Mouse (Mus musculus) cortical plate, adult 2 months (tissue): Measurements from ENCODE around the gene Nfe2l3.

ENCODE experiments used
- CTCF ChIP-seq: fragments of 200-500 bp; IDR thresholded peaks from 2 replicates; pipeline ENCODE4 v1.5.1; 2011; ENCODE audit warnings: mild to moderate bottlenecking, control low read depth, low read length; ENCODE audit not compliant: insufficient read depth; ENCODE audit errors: extremely low read depth
- POLR2A ChIP-seq: fragments of 200-500 bp; IDR thresholded peaks from 2 replicates; pipeline ENCODE4 v1.6.1; 2011; ENCODE audit warnings: mild to moderate bottlenecking, low read length, control low read depth; ENCODE audit not compliant: insufficient read depth; ENCODE audit errors: extremely low read depth

DNA sequence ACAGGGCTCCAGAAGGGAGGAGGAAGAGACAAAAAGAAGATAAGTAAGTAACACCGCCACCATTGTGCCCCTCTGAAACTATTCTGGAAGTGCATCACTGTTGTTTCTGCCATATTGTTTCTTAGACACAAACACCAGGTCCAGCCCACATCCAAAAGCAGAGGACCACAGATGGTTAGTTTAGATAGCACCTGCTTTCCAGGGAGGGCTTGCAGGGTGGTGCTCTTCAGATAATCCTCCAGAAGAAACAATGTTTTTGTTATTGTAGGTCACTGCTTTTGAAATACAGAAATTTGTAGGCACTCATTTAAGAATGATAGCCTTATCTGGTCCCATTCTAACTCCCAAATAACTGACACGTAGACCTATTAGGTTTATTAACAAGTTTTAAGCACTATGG lies 7.9 kb upstream of the Nfe2l3 start:
- TF ChIP-seq CTCF (no peak), POLR2A (no peak)
